Mouse (Mus musculus): ENCODE measurements around the gene Srxn1. TPM values are rescaled to one million over a fixed set of nuclear protein-coding genes. Genes with fewer than 3 reads are reported as not detected.

Gene Srxn1
- polyA plus RNA-seq (2015; fragmentation: Illumina TruSeq; extraction: RNeasy Lipid Tissue Mini Kit (QIAGEN cat#74804); ENCODE audit: insufficient read depth, low replicate concordance) = 6.1 TPM

GRCm38 (mm10) chr2:152105318-152106224, at the start of gene Srxn1:
Gene Srxn1, plus strand, starts transcription at chr2:152105516.

GRCm38 (mm10) chr2:152080685-152081541, 24.4 kb upstream of the Srxn1 start, which contains the start of gene Scrt2:
Gene Scrt2, plus strand, starts transcription at chr2:152081529.

GRCm38 (mm10) chr2:152143279-152144157, 38.2 kb downstream of the Srxn1 start, which contains the start of gene Tcf15:
Gene Tcf15, plus strand, starts transcription at chr2:152143561.

Other genes with a start within 250 kb of the Srxn1 start
- gene Angpt4, start 194.3 kb upstream of the Srxn1 start, polyA plus RNA-seq (2015; fragmentation: Illumina TruSeq; extraction: RNeasy Lipid Tissue Mini Kit (QIAGEN cat#74804); ENCODE audit: insufficient read depth, low replicate concordance) = 0.19 TPM
- 2.8 TPM for gene Fam110a, start 125.3 kb upstream of the Srxn1 start, polyA plus RNA-seq (2015; fragmentation: Illumina TruSeq; extraction: RNeasy Lipid Tissue Mini Kit (QIAGEN cat#74804); ENCODE audit: insufficient read depth, low replicate concordance)
- 1.1 TPM for gene Slc52a3, start 109.0 kb upstream of the Srxn1 start, polyA plus RNA-seq (2015; fragmentation: Illumina TruSeq; extraction: RNeasy Lipid Tissue Mini Kit (QIAGEN cat#74804); ENCODE audit: insufficient read depth, low replicate concordance)
- not detected for gene Scrt2, start 24.0 kb upstream of the Srxn1 start, polyA plus RNA-seq (2015; fragmentation: Illumina TruSeq; extraction: RNeasy Lipid Tissue Mini Kit (QIAGEN cat#74804); ENCODE audit: insufficient read depth, low replicate concordance)
- gene Tcf15, start 38.0 kb downstream of the Srxn1 start, polyA plus RNA-seq (2015; fragmentation: Illumina TruSeq; extraction: RNeasy Lipid Tissue Mini Kit (QIAGEN cat#74804); ENCODE audit: insufficient read depth, low replicate concordance) = not detected
- 160 TPM for gene Csnk2a1, start 121.3 kb downstream of the Srxn1 start, polyA plus RNA-seq (2015; fragmentation: Illumina TruSeq; extraction: RNeasy Lipid Tissue Mini Kit (QIAGEN cat#74804); ENCODE audit: insufficient read depth, low replicate concordance)
- 63.0 TPM for gene Tbc1d20, start 188.3 kb downstream of the Srxn1 start, polyA plus RNA-seq (2015; fragmentation: Illumina TruSeq; extraction: RNeasy Lipid Tissue Mini Kit (QIAGEN cat#74804); ENCODE audit: insufficient read depth, low replicate concordance)
- 51.8 TPM for gene Rbck1, start 227.1 kb downstream of the Srxn1 start, polyA plus RNA-seq (2015; fragmentation: Illumina TruSeq; extraction: RNeasy Lipid Tissue Mini Kit (QIAGEN cat#74804); ENCODE audit: insufficient read depth, low replicate concordance)
- gene Trib3, start 238.5 kb downstream of the Srxn1 start, polyA plus RNA-seq (2015; fragmentation: Illumina TruSeq; extraction: RNeasy Lipid Tissue Mini Kit (QIAGEN cat#74804); ENCODE audit: insufficient read depth, low replicate concordance) = 0.37 TPM